Mouse (Mus musculus): ENCODE results near the gene Rnft2. TPM values are rescaled to one million over a fixed set of nuclear protein-coding genes. Genes with fewer than 3 reads are reported as not detected.

The Rnft2 gene
- total RNA-seq, 2 experiments from 2014 or later: 0.64 to 1.5 TPM

DNA sequence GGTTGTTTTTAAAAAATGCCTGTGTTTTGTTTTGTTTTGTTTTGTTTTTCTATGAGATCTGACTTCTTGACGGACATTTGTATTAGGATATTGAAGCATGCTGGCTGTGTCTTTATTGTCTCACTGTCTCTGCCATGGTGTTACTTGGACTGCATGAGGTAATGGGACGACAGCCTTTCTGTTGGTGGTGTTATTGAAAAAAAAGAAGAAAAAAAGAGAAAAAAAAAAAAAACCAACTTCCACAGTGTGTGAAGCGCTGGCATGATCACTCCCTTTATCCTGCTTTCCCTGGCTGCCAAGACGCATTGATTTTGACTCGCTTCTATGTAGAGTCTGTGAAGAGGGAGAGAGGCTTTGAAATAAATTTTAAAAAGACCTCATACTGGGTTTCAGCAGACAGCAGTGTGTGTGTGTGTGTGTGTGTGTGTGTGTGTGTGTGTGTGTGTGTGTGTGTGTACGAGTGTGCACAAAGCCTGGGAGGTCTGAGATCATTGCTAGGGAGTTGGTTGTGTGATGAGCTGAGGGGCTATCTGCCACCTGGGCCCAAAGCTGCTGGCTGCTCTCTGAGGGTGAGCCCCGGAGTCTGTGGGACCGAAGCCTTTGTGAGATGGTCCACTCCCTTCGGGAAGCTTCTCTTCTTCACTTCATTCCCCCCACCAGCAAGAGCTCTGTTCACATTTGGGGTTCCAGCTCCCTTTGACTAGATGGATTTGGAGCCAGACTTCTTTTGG, 57.8 kb downstream of the Rnft2 start:
- intact Hi-C loops (cut with DNase I): no loop called here
- no peak for DNase-seq

DNA sequence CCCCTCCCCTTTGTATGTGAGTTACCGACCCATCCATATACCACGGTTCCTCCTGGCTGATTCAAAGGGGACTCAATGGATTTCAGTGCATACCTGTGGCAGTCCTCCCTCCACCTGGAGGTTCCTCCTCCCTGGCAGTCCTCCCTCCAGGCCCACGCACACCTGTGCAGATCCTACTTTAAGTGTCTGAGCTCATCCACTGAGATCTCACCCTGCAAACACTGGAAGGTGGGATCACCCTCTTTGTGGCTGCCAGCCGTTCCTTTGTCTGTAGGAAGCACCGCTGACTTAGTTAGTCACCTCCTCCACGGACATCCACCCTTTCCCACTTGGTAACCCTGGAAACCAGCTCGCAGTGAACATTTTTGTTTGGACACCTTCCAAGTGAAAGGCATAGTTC, 67.3 kb downstream of the Rnft2 start:
- intact Hi-C loops (cut with DNase I): no loop called here
- no peak for DNase-seq

DNA sequence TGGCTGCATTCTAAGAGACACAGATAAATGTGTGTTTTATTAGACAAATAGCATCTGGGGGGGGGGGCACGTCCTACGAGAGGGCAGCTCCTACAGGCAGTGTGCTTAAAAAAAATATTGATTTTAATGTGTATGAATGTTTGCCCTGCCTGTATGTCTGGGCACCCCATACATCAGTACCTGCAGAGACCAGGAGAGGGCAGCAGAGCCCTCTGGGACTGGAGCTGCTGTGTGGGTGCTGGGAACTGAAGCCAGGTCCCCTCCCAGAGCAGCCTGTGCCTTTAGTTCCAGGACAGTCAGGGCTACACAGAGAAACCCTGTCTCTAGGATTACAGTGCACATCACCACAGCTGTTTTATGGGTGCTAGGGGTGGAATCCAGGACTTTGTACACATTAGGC, 69.8 kb downstream of the Rnft2 start:
- intact Hi-C loops (cut with DNase I): no loop called here
- no peak for DNase-seq

DNA sequence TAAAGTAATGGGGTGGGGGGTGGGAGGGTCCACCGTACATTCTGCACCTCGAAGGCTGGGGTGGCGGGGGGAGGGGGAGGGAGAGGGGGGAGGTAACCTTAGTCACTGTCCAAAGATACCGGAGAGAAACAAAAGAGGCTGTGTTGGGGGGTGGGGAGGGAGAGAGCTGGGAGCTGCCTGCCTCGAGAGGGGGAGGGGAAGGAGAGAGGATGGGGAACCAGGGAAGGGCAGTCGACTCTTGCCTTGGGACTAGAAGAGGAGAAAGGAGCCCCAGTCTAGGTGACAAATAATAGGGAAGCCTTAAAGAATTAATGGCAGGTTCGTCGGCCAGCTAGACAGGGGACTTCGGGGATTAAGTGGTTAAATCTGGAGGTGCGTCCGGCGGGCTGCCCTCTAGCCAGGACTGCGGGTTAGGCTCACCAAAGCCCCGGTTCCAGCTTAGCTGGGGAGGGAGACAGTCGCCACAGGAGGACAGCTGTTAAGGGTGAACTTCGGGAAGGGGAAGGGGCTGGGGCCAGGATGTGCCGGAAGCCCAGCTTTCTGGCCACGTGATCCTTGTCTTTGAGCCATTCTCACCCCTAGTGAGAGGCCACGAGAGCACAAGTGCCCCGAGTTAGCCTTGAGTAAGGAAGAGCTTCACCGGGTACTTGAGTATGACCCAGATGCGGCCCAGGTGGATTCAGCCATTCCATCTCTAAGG, 70.5 kb downstream of the Rnft2 start:
- intact Hi-C loops (cut with DNase I): no loop called here
- no peak for DNase-seq

DNA sequence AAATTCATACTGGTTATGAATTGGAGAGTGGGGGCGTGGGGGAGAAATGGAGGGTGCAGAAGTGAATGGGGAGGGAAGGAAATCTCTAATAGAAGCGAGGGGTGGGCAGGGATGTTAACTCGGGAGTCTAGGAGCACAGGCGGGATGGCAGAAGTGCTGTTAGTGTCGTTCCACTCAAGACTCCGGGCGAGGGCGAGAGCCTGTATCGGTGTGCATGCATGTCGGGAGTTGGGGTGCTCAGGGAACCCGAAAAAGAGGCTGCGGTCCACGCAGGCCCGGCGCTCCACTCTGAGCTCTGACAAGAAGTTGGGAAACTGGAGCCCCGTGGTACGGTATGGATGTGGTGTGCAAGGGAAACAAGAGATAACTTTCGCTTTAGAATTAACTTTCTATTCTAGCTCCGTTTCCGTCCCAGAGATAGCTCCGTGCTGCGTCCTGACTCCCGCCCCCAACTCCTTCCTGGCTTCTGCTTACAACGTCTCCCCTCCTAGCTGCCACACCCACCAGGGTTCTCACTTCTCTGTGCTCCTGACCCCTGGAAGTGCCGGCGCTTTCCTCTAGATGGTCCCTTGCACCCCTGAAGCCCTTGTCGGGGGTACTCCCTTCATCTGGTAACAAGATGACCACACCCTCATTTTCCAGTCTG, 72.7 kb downstream of the Rnft2 start:
- DNase-seq: no peak
- intact Hi-C loops (cut with DNase I): no loop called here

DNA sequence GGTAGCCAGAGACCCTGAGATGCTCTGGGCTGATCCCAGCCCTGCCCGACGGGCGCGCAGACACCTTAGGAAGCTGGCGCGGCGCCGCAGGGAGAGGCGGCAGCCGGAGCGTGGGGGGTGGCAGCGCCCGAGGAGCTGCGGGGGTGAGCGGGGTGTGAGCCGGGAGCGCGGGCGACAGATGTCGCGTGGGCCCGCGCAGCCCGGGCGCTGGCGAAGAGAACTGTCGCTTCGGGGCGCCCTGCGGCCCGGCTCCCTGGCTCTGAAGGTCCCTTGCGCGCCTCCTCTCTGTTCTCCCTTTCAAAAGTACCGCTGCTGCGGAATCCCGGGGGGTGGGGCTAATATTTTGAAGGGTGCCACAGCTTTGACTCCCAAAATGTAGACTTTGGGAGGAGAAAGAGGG, 73.3 kb downstream of the Rnft2 start:
- intact Hi-C loops (cut with DNase I): no loop called here
- DNase-seq: no peak

DNA sequence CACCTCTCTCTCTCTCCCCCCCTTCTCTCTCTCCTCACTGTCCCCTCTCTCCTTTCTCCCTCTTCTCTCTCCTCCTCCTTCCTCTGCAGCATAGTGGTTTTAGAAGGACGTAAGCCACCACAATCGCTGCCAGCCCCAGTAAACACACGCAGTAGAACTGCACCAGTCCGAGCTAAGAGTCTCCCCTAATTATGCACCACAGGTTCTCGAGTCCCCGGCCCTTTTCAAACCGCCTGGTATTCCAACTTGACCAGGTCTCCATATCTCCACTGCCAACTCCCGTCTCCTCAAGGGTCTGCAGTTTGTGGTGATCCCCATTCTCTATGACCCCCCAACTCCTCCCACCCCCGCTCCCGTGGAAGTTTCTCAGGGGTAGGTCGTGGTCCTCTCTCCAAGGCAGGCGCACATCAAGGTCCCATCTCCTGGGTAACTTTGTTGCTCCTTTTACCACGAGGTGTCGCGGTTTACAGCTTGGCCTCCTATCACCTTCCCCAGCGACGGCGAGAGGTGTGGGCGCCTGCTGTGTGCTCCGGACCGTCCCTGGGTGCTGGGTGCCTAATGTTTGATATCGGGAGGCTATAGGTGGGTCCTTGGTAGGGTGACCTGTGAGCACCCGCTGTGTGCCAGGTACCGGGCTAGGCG, 73.9 kb downstream of the Rnft2 start:
- intact Hi-C loops (cut with DNase I): no loop called here
- DNase-seq: no peak

DNA sequence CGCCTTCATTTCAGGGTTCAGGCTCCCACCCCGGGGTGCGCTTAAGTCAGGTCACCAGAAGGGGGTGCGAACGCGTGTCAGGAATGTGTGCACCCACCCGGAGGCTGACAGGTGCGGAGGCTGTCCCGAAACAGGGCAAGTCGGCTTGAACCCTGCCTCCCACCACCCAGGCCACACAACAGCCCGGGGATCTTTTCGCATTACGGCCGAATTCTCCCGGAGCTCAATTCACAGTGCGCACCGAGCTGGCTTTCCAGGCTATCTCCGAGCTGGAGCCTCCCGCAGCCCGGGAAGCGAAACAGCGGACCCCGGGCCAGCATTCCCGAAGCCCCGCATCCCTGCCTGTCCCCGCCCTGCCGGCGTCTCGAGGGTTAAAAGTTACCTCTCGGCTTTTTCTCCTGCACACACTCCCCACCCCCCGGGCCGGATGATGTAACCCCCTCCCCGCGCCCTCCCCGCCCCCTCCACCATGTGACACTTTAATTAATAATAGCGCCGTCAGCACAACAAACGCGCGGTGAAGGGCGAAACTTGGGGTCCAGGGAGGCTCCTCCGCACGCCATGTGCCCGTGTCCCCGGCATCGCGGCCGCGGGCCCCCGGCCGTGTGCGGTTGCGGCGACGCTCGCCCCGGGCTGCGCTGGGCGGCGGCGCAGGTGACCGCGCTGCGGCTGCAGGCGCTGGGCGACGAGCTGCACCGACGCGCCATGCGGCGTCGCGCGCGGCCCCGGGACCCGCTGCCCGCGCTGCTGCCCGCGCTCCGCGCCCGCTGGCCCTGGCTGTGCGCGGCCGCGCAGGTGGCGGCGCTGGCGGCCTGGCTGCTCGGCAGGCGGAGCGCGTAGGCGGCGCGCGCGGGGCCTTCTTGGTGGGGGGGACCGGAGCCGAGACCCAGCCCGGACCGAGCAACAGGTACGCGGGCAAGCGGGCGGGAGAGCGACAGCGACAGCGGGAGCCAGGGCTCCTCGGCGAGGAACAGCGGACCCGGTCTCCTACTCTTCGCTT, 75.4 kb downstream of the Rnft2 start:
- intact Hi-C loops (cut with DNase I): loop anchor here (5.0 kb wide), 1 partner anchor 73 kb away; no protein-coding TSS in a partner anchor
- DNase-seq: no peak

DNA sequence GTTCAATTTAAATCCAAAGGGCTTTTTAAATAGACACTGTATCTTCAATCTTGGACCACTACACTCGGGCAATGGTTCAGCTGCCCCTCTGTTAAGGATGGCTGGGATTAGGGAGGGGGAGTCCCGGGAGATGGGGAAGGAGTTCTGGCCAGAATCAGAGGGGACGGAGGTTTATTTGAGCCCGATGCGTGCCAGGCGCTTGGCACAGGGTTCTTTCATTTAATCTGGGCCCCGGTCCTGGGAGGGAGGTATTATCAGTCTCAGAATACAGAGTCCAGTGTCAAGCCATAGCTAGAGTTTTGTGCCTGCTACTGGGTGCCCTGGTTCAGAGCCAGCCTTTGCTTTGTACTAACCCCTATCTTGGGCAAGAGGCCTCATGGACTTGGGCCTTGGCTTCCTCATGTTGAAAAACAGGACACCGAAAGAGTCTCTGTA, 77.3 kb downstream of the Rnft2 start:
- intact Hi-C loops (cut with DNase I): loop anchor here (5.0 kb wide), 1 partner anchor 75 kb away; no protein-coding TSS in a partner anchor
- DNase-seq: no peak

DNA sequence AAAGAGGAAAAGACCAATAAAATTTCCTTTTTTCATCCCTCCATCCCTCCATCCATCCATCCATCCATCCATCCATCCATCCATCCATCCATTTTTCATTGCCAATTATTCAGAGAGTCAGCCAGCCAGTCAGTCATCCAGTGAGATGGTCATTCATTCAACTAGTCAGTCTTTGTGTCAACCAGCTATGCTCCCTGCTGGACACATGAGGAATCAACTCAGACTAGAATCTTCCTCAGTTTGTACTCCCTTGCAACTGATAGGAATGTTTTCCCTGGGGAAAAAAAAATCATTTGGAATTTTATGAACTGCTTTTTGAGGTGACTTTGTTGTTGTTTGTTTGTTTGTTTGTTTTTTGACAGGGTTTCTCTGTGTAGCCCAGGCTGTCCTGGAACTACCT, 79.5 kb downstream of the Rnft2 start:
- no peak for DNase-seq
- intact Hi-C loops (cut with DNase I): loop anchor here (5.0 kb wide), 1 partner anchor 77 kb away; no protein-coding TSS in a partner anchor

DNA sequence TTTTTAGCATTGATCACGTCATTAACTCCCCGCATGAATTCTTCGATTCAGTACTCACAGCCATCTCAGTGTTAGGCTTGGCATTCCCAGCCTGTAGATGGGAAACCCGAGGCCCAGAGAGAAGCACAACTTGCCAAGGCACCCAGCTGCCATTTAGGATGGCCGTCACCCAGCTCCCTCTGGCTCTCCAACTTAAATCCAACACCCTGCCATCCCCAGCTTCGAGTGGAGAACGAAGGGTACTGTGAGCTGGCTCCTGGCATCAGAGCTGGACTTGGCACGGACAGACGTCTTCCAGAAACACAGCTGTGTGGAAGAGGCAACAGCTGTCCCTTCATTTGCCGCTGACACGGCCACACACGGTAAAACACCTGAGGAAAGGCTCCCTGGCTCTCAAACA, 80.3 kb downstream of the Rnft2 start, which contains the start of gene Hrk:
Hrk (plus strand) TSS at position 68 of the 400 bp plus-strand sequence.
- intact Hi-C loops (cut with DNase I): no loop called here
- peak; percentile 47 to 57 for DNase-seq

DNA sequence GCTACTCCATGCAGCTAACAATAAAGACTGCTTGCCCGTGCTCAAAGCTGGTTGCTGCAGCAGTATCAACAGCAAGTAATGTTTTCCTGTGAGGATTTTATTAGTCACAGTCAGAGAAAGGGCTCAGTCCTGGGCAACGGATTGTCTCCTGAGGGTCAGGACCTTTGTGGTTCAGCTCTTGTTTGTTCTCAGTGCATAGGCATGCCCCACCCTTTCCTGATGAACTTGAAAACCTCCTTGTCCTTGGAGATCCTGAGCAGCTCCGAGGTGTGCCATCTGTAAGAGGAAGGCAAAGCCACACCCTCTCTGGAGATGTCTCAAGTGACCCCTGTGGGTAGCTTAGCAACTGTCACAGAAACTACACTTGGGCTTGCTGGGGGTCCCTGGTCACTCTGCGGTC, 84.2 kb downstream of the Rnft2 start:
- DNase-seq: no peak
- intact Hi-C loops (cut with DNase I): no loop called here

DNA sequence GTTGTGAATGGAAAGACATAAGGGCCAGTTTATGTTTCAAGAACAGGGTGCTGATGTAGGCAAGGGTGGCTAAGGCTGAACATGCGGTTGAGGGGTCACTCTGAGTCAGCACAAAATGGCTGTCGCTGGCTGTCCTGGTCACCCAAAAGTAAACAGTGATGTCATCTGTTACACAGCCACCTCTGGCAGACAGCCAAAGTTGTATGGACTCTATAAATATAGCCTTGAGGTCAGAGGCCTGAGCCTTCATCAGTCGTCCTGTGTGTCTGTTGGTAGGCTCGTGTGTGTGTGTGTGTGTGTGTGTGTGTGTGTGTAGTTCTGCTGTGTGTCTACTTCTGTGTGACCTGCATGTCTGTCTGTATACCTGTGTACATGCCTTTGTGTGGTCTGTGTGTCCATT, 87.9 kb downstream of the Rnft2 start:
- intact Hi-C loops (cut with DNase I): no loop called here
- DNase-seq: no peak

DNA sequence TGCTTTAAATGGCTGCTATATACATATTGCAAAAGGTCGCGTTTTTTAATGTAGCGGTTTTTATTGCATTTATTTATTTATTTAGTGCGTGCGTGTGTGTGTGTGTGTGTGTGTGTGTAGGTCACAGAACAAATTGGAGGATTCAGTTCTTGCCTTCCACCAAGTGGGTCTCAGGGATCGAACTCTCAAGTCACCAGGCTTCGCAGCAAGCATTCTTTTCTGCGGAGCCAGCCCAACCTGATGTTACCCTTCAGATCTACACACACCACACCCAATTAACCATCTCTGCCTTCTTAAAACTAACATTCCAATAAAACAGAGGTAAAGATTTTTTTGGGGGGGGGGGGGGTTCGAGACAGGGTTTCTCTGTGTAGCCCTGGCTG, 89.4 kb downstream of the Rnft2 start:
- intact Hi-C loops (cut with DNase I): no loop called here
- no peak for DNase-seq

DNA sequence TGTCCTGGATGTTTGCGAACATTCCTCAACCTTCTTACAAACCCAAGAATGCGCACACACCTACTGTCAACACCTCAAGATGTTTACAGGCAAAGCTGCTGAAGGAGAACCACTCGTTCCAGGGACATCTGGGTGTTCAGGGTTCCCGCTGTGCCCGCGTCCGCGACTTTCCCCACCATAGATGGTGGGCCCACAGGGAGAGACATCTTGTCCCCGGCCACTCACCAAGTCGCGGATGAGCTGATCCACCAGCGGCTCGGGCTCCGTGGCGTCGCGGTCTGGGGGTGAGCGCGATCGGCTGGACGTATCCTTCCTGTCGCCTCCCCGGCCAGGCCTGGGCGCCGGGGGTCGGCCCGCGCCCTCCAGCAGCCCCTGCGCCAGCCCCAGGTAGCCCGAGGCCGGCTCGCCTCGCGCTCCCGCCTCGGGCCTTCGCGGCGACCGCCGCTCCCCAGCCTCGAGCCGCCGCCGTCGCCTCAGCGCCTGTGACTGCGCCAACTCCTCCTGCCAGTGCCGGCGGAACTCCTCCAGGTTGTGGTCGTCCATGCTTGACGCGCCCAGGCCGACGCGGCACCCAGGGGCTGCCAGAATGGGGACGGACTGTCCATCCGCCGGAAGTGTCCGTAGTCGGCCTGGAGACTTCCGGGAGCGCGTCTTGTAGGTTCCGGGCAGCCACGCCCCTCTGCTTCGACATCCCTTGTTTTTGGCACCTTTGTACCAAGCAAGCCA, 89.9 kb downstream of the Rnft2 start, which contains the start of gene Fbxw8:
Fbxw8 (minus strand) TSS at position 626 of the 726 bp plus-strand sequence.
- intact Hi-C loops (cut with DNase I): loop anchor here (5.0 kb wide), 1 partner anchor 63 kb away; no protein-coding TSS in a partner anchor
- DNase-seq: peak; percentile 84 to 85

DNA sequence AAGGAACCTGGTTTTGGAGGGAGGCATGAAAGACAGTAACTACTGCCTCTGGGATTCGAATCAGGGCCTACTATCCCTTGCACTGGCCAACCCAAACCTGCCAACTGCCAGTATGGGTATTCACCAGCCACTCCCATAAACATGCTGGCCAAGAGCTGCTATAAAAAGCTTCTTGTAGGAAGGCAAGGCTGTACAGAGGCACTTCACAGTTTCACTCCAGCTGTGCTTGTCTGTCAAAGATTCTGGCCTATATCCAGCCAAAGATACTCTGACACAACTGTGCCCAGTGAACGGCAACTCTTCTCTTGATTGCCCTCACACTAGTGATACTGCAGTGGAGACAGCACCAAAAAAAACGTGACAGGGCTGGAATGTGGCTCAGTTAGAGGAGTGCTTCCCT, 95.2 kb downstream of the Rnft2 start:
- DNase-seq: peak in 1 of 2 experiments; percentile 67
- intact Hi-C loops (cut with DNase I): loop anchor here (5.0 kb wide), 1 partner anchor 57 kb away; no protein-coding TSS in a partner anchor

DNA sequence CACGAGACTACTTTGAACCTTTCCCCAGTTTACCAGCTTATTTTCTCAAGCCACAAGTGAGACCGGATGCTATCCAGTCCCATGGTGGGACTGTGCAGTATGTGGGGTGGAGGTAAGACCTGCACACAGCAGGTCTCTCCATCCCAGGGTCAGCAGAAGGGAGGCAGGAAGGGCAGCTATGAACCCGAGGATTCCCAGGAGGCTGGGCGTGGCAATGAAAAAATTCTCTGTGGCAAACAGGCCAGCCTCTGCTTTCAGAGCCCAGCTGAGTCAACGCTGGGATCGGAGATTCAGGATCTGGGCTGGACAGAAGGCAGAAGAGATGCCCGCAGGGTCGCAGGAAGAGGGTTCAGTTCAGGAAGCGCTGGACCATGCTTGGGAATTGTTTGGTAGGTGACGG, 97.7 kb downstream of the Rnft2 start:
- intact Hi-C loops (cut with DNase I): no loop called here
- no peak for DNase-seq

DNA sequence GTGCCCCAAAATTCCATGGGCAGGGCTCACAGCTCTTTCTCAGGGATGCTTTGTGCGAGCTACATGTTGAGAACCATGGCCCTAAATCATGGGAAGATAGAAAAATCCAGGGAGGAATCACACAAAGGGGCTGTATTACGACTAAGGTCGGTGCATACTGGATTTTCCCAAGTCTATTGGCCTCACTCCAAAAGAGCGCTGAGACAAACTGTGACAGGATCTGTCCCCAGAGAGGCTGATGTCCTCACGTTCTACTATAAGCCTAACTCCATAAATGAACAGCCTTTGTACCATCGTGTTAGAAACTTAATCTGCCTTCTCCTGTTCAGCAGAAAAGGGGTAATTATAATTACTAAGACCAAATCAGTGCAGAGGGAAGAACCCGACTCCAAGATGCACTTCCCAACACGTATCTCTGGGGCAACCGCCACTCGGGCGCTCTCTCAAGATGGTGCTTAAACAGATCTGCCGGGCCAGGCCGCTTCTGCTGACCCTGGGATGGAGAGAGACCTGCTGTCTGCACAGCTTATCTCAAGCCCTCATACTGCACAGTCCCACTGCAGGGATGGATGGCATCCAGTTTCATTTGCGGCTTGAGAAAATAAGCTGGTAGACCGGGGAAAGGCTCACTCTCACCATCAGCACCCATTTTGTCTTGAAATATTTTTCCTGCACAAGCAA, 98.8 kb downstream of the Rnft2 start:
- intact Hi-C loops (cut with DNase I): no loop called here
- DNase-seq: no peak

All from gastrocnemius, postnatal 36 days (tissue).